Mouse (Mus musculus): ENCODE results near the gene 4930404N11Rik.

4930404N11Rik gene

DNA sequence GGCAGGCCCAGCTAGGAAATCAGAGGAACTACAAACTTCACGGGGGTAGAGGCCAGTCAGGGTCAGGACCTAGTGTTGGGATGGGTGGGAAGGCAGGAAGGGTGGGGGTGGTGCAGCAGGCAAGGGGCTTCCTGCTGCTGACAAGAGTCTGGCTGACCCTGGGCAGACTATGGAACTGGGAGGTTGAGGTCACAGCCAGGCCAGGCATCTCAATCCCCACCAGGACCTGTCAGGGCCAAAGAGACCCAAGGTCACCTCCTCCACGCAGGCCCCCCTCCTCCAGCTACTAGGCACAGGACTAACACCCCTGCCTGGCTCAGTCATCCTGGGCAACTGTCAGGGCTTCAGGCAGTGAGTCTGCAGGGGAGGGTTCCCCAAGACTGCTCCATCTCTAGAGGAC lies 37.7 kb downstream of the 4930404N11Rik start:
- DNase-seq, result peak; percentile 65 to 71

DNA sequence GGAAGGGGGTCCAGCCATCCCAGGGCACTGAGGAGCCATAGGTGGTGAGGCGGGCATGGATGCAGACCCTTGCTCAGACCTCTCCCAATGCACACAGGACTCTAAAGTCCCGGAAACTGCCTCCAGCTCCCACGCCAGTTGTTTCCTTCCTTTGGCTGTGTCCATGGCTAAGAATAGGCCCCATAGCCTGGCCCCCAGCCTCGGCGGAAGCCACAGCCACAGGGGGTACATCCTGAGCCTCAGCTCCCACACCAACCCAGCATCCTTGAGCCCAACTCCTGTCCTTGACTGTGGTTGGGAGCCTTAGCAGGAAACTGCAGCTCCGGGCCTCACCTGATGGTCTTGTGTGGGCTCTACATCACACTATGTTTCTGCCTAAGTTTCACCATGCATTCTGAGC lies 38.8 kb downstream of the 4930404N11Rik start:
- peak; percentile 74 to 81 for DNase-seq

DNA sequence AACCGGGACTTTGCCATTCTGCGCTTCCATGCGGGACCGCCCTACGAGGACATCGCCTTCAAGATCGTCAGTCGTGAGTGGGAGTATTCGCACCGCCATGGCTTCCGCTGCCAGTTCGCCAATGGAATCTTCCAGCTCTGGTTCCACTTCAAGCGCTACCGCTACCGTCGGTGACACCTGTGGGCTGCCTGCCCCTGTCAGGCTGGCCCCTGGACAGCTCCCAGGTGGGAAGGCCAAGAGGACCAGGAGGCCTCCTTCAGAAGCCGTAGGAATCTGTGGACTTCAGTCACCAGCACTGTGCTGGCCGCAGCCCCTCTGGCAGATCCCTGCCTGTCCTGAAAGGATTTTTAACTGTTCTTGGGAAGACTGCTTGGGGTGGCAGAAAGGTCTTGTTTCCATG lies 39.8 kb downstream of the 4930404N11Rik start:
- DNase-seq, result no peak

DNA sequence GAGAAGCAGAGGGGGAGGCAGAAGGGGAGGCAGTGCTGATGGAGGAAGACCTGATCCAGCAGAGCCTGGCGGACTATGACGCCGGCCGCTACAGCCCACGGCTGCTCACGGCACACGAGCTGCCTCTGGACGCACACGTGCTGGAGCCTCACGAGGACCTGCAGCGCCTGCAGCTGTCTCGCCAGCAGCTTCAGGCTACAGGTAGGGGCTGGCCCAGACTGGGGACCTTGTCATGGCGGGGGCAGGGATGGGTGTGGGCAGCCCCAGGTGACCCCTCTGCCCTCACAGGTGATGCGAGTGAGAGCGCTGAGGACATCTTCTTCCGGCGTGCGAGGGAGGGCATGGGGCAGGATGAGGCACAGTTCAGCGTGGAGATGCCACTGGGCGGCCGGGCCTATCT lies 40.4 kb downstream of the 4930404N11Rik start:
- no peak for DNase-seq

DNA sequence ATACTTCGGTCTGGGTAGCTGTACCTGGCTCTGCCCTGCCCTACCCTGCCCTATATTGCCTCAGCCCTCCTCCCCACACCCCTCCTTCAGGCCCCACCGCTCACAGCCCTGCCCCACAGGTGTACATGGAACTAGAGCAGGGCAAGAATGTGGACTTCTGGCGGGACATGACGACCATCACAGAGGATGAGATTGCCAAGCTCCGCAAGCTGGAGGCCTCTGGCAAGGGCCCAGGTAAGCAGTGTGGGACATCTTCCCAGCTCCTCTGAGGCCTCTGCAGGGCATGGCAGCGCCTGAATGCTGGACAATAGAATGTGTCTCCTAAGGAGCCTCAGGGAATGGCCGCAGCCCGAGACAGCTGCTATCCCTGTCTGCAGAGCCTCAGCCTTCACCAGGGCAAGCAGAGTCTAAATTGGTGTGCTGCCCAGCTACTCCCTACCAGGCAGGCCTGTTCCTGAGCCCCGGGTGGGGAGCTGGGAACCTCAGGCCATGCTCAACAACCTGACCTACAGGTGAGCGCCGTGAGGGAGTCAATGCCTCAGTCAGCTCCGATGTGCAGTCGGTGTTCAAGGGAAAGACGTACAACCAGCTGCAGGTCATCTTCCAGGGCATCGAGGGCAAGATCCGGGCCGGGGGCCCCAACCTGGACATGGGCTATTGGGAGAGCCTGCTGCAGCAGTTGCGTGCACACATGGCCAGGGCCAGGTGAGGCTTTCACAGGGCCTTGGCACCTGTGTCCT lies 41.7 kb downstream of the 4930404N11Rik start:
- no peak for DNase-seq

DNA sequence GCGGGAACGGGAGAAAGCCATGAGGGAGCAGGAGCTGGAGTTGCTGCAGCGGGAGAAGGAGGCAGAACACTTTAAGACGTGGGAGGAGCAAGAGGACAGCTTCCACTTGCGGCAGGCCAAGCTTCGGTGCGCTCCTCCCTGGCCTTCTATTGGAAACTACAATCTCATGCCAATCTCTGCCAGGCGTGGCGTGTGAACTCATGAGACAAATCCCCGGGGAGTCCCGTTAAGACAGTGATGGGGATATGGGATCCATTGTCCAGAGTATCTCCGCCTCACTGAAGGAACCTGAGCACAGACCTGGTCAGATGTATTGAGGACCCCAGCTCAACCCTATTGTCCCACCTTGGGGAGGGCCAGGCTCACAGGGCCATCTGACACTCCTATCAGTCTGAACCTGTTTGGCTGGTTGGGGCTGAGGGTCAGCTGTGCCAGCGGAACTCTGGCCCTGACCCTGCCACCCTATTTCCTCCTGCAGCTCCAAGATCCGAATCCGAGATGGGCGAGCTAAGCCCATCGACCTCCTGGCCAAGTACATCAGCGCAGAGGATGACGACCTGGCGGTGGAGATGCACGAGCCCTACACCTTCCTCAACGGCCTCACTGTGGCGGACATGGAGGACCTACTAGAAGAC lies 42.4 kb downstream of the 4930404N11Rik start:
- DNase-seq, result no peak

DNA sequence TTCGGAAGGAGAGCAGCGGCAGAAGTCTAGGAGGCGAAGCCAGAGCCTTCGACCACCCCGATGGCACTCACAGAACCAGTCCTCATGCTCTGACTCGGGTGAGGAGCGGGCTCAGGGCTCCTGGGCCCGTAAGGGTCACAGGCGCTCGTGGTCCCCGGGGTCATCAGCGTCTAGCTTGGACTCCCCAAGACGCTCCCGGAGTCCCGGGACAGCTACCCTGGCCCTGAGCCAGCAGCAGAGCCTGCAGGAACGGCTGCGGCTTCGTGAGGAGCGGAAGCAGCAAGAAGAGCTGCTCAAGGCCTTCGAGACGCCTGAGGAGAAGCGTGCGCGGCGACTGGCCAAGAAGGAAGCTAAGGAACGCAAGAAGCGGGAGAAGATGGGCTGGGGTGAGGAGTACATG lies 43.2 kb downstream of the 4930404N11Rik start:
- no peak for DNase-seq

DNA sequence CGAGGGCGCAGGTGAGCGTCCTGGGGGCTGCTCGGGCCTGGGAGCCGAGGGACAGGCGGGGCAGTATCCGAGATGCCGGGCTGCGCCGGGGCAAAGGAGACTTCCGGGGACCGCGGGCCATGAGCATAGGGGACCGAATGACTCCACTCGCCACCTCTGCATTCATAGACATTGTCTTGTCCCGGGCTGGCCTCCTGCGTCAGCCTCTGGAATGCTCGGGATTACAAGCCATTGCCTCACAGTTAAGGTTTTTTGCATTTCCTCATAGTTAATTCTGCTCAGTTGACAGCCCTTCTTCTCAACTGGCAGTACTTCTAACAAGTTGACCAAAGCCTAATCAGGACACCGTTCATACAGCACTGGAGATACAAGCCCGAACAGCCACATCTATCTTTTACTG lies 44.2 kb downstream of the 4930404N11Rik start:
- DNase-seq, result no peak

DNA sequence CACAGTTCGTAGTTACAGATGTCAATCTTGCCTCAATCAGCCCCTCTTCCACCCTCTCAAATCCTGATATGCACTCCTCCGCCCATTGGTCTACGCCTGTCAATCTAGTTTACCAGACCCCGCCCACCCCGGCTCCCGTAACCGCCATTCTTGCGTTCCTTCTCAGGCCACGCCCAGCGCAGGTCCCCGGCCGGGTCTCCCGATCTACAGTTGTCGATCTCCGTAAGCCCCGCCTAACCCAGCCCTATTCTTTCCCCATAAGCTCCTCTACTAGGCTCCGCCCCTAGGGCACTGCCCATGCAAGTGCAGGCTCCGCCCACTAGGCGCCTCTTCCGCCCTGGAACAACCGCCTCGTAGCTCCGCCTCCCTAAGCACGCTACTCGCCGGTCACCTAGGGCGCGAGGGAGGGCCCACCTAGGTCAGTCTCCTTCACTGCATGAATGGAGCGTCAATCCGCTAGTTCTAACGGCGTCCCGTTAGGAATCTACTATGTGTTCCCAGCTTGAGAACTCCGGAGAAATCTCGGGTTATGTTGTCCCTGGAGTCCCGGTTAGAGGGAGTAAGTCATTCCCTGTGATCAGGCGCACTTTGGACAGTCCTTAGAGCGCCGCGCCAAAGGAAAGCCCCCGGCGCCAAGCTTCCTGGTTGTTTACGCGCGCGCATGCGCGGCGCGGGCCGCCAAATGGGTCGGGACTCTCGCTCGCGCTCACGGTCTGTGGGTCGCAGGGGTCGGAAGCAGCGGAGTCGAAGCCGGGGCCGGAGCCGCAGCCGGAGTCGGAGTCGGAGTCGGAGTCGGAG lies 44.9 kb downstream of the 4930404N11Rik start, which contains the start of gene Cactin:
TSS of gene Cactin (plus strand) at position 554 of the 798 bp plus-strand sequence.
- peak; percentile 99 to 100 for DNase-seq

DNA sequence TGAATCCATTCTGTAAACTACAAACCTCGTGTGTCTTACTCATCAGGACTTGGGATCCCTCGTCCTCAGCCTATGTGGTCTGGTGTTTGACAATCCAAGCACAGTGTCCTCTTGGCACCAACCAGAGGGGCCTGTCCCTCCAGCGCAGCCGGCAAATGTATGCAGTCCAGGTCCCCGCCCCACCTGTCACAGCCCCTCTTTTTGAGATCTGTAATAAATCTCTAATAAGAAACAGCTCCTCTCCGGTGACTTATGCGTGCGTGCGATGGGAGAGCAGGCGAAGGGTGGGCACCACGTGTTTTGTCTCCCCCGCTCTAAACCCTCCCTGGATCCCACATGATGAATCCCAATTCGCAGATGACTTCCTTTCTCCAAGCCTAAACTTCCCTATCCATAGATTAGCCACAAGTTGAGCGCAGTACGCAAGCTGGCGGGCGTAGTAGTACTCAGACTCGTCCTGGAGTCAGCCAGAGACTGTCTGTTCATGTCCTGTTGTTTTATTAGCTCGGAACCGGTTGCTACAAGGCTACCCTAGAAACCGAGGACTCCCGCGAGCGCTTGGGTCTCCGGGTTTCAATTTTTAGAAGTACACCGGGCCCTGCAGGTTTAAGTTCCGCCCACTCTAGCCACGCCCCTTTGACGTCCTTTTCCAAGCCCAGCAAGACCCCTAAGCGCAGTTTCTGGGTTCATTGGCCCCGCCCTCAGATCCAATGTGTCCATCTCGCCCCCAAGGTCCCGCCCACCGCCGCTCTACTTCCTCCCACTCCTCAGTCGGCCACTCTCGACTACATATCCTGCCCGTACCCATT lies 45.7 kb downstream of the 4930404N11Rik start:
- peak in 1 of 2 experiments; percentile 97 for DNase-seq

DNA sequence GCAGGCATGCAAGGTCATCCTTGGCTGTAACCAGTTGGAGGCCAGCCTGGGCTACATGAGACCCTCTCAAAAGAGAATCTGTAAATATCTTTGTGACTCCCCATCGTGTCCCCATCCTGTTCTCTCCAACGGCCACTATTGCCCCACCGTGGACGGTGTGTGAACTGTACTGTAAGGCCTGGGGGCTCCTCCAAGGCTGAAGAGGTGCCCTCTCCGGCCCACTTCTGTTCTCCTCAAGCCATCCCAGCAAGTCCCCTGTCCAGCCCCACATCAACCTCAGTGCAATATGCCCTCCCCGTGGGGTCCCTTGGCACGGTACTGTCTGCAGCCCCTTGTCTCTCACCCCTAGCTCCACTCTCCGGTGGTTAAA lies 46.3 kb downstream of the 4930404N11Rik start:
- DNase-seq, result peak in 1 of 2 experiments; percentile 52

DNA sequence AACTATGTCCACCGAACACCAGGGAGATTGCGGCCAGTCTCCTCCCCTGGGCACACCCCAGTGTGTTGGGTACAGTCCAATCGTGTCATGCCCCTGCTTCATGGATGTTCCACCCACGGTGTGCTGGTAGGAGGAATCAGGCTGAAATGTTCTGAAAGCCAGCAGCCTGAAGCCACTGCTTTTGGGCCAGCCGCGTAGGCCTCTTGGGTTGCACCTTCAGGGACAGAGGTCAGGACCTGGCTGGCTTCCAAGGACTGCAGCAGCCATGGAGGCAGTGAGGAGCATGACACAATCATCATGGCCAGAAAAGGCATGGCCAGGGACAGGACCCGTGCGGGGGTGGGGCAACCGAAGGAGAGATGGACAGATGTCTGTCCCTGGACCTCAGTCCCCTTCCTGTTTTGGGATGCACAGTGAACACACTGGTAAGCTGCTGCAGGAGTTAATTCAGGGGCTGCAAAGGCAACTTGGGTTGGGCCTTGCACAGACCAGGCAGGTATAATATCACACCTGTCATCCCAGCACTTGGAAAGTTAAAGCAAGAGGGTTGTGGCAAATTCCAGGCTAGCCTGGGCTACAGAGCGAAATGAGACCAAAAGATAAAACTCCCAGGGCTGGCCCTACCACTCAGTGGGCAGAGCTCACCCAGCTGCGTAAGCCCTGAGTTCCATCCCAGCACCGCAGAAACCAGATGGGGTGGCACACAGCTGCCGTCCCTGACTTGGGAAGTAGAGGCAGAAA lies 46.9 kb downstream of the 4930404N11Rik start:
- DNase-seq, result peak in 1 of 2 experiments; percentile 63

DNA sequence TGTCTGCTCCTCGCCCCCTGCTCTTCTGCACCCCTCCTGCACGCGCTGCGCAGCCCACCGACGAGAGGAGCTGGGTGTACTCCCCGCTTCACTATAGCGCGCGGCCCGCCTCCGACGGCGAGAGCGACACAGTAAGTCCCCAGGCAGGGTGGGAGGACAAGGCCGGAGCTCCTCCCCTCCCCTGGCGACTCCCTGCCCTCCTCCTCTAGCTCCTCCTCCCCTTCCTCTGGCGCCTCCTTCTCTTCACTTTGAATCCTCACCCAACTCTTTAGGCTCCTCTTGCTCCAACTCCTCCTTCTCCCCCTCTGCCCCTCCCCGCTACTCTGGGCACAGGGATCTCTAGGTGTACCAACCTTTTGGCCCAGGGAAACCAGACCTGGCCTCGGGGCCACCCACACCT lies 48.3 kb downstream of the 4930404N11Rik start:
- DNase-seq, result peak; percentile 75 to 80

DNA sequence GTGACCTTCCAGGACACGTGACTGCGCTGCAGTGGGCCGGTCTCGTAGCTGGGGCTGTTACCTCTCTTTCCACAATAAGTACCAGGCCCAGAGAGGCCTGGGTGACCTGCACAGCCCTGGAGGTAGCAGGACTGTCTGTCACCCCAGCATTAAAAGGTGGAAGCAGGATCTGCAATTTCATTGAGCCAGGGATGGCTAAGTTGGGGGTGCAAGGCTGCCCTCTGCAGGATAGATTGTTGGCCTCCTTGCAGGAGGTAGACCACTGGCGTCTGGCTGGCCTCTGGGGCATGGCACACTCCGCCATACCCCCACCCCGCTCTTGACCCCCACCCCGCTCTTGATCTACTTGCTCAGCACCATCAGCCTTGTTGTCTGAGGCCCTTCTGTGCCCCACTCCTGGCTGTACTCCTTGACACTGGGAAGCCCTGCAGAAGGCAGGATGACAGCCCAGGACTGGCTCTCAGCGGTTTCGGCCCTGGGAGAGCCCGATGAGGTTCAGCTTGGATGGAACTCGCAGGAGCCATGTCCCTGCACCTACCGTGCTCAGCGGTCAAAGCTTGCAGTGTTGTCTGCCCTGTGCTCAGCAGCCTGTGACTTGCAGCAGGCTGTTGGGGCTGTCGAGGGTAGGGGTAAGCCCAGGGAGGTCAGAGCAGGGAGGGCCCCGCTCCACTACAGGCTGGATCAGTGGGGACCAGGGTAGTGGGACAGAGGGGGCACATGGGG lies 49.1 kb downstream of the 4930404N11Rik start:
- peak in 1 of 2 experiments; percentile 69 for DNase-seq

DNA sequence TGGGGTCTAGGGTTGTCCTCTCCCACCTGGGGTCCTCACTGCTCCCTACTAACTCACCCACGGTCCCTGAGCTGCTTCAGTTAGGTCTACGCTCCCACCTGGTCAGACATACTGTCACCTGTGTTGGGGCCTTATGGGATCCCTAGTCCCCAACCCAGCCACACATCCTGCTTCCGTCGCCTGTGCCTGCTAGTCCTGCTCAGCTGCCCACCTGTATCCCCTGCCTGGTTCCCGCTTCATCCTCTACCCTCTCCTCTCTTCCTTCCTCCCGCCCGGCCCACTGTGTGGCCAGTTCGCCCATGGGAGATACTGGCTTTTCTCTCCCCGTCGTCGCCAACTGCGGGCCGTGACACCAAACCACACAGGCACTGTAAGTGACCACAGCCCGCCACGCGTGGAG lies 50.0 kb downstream of the 4930404N11Rik start:
- DNase-seq, result no peak

DNA sequence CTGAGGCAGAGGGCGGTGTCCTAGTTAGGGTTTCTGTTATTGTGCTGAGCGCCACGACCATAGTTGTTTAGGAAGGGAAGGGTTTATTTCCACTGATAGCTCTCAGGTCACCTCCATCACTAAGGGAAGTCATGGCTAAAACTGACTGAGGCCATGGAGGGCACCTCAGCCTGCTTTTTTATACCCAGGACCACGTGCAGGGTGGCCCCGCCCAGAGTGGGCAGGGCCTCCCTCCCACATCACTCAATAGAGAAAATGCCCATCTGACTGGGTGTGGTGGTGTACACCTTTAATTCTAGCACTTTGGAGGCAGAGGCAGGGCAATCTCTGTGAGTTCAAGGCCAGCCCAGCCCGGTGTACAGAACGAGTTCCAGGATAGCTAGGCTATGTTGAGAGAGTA lies 51.4 kb downstream of the 4930404N11Rik start:
- DNase-seq, result no peak

DNA sequence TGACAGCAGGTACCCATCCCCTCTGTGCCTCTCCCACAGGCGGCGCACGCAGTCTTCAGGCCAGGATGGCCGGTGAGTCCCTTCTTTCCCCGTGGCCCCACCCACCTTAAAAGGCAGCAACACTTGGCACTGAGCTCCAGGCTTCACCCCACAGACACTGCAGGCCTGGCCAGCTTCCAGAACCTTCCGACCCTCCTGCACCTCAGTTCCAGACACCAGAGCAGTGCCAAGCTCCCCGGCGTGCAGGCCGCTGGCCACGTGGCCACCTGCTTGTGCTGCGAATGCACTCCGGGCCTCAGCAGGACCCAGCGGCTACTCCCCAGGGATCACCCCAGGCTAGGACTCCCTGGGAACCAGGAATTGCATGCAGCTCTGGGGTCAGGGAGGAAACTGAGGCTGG lies 52.0 kb downstream of the 4930404N11Rik start:
- no peak for DNase-seq

Data from kidney, postnatal 36 days (tissue).